Mouse (Mus musculus) adrenal gland, postnatal 10 days (tissue): Measurements from ENCODE around the gene Acyp2. TPM values are rescaled to one million over a fixed set of nuclear protein-coding genes. Genes with fewer than 3 reads are reported as not detected.
A peak's percentile ranks its signal among the peaks of the same experiment; 100 is the strongest.

Source experiments
- DNase-seq: peaks from one replicate; pipeline ENCODE4 v3.0.0; 2021; ENCODE audit warnings: mixed read lengths
- total RNA-seq, 2 experiments: library from RNA; stranded (reverse); gene quantifications; 2 replicates each; pipeline ENCODE4 v1.2.3; 2021

Gene Acyp2
- total RNA-seq, 2 experiments from 2014 or later: 41.0 to 42.2 TPM

DNA sequence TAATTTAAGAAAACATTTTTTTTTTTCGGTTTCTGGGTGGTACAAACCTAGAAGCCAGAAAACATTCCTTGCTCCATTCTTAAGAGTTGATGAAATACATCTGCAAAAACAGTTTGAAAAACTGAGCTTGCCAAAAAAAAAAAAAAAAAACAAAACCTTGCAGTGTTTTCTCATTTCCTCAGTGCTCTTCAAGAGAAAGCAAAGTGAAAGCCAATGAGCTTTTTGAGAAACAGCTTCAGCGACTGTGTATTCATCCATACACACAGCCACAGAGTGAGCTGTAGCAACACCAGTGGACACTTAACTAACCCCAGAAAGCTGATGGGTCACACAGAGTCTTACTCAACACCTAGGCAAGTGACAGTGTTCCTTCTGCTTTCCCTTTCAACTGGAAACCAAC lies 69.4 kb downstream of the Acyp2 start:
- no peak for DNase-seq

DNA sequence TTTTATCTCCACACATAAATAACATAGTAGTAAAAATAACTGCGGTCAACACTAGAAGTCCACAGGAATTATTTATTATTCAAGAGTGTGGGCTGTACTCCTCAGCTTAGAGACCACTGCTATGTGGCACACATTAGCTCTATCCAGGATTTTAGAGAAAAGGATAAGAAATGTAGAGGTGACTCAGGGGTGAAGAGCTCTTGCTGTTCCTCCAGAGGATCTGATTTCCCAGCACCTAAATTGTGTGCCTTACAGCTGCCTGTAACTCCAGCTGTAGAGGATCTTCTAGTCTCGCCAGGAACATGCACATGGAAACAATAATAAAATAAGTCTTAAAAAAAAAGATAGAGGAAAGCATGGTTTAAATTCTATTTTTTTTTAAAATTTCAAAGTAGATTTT lies 70.5 kb downstream of the Acyp2 start:
- no peak for DNase-seq

DNA sequence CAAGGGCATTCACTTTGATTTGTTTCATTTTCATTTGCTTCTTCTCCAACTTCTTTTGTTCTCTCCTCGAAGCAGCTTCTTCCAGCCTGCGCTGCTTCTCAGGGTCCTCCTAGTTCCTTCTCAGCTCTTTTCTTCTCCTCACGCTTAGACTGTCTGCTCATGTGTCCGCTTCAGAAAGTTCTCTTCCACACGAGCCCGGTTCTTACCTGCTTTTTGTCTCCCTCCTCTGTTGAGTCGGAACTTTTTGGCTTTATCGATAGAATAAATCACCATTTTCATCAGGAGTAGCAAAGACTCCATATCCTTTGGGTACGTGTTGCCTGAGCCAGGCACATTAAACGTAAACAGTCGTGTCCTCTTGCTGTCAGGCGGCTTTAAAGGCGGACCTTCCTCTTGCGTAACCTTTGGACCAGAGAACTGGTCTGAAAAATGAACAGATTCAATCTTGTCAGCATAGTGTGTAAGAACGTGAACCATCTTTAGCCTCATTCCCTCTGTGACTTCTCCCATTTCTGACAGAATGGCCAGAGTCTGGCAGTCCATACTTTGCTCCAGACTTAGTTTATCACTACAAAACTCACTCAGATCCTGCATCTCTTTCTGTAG lies 76.5 kb downstream of the Acyp2 start:
- DNase-seq: peak; percentile 14

DNA sequence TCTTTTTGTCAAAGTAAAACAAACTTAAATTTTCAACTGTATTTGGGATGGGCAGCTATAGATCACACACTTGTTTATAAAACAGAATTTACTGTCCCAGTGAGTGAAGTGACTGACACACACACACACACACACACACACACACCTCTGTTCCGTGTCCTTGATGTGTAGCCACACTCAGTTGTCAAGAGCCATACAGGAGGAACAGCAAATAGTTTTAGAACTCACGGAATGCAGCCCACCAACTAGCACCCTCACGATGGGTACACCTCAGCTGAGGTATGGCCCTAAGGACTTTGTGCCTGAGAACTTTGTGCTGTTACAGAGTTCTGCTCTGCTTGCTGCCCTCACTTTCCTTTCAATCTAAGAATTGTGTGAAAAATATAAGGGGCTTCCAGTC lies 78.8 kb downstream of the Acyp2 start:
- no peak for DNase-seq

DNA sequence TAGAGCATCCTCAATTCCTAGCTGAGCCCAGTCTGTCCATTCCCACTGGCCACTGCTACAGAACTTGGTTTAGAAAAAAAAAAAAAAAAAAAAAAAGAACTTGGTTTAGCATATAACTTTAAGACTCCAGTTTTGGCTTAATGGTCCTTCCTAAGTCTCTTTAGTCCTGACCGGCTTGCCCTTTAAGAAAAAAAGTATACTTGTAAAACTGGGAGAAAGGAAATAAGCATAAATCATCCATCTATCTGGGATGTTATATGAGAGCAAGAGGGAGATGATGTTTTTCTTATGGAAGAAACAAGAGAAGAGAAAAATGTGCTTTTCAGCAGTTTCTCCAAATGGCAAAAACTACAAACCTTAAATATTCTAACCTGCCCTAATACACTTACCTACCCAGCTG lies 89.2 kb downstream of the Acyp2 start:
- no peak for DNase-seq

DNA sequence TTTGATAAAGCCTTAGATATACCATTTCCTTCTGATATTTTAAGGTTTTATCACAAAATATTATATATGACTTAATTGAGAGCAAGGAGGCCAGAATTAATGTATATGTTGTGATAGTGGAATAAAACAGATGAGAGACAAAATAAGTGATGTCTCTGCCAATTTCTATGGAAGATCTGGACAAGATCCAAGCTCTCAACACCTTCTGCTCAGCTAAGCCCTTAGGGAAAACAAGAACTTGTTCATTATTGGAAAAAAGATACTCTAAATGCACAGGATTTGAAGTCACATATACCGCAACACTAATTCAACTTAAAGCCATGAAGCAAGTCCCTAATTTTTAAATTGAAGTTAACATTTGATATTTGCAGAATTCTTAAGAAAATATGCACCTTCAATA lies 96.0 kb downstream of the Acyp2 start:
- DNase-seq: no peak

DNA sequence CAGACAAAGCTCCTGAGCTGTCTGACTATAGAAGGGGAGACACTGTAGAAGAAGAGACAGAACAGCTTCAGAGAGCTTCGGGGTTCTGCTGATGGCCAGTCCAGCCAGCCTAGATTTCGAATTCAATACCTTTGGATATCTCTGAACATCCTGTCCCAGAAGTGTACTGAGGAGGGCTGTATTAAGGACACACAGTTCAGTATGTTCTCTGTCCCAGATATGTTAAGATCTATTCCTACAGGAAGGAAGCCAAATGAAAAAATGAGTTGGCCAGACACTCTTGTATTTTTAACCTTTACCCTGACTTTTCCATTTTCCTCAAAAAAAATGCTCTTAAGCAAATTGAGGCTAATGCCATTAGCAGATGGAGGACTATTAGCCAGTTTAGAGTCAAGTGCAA lies 132.3 kb downstream of the Acyp2 start:
- DNase-seq: no peak

DNA sequence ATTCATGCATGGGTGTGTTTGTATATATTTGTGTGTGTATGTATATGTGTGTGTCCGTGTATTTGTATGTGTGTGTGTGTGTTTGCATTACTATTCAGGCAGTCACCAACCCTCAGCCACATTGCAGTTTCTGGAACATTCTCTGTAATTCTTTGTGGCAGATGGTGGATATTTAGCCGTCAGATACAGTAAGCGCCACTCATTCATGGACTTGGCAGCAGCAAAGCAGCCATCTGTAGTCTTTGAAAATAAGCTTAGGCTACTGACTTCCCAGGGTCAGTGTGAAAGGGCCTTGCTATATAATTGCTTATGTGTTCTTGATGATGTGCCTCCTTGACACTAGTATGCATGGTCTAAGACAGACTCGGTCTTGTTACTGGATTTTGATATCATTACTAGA lies 141.2 kb downstream of the Acyp2 start:
- no peak for DNase-seq

DNA sequence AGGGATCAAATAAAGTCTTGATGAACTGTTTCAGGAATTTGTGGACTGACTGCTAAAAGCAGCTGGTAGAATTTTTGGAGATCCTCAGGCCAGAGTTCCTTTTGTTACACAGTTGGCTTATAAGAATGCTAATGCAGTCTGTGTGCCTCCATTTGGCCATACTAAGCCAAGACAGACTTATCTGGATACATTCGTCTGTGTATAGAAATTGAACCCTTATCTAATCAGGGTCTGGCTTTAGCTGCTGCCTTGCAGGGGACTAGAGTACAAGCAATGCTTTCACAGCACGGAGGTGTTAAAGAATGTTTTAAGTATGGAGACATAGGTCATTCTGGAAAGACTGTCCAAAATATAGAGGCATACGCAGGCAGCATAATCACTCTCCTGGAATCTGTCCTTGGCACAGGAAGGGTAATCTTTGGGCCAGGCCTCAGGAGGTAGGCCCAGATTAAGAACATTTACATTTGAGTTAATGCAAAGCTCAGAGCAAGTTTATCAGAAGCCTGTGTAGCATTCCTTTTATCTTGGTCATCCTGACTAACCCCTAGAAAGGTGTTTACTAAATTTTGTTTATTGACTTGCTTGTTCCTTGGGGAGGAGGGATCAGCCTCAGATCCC lies 150.5 kb downstream of the Acyp2 start:
- DNase-seq: no peak

DNA sequence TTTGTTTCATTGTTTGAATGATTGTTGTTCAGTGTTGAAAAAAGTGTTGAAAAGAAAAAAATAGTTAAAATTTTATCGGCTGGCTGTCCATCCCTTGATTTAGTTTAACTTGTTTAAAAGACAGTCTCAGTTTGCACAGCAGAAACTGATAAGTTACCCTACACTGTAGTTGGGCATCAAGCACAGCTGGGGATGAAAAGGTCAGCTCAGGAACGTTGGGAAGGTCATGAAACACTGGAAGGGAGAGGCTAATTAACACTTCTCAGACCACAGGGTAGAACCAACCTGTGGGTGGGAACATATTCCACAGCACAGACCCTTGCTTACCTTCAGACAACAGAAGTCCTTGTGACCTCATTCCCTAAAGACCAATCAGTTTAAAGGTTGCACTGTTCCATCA lies 152.2 kb downstream of the Acyp2 start:
- DNase-seq: no peak

DNA sequence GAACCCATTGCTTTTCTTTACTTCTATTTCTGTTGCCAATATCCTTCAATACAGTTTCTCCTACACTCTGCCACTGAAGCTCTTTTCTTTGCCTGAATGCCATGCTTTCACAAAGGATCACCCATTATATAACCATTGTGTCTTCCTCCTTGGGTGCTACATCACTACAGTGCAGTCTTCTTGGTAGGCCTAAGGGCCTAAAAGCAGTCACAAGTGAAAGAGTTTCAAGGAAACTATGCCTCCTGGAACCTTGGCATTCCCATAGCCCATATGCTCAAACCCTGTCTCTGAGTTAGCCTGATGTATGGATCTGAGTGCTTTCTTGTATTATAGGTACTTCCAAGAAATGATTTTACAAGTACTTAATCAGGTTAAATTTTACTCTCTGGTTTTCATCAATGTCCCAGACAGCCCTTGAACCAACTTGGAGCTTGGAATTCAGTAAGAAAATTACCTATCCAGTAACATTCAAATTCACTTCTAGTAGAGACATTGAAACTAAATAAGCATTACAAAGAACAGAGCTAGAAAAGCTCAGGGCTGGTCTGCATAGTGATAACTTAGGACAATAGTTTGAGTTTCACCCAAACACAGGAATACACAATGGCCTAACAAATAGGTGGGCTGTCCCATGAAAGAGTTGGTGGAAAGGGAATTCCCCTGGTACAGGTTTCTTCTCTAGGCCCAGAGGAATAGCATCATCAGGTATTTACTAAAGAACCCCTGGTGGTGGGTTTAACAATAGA lies 157.7 kb downstream of the Acyp2 start:
- no peak for DNase-seq

DNA sequence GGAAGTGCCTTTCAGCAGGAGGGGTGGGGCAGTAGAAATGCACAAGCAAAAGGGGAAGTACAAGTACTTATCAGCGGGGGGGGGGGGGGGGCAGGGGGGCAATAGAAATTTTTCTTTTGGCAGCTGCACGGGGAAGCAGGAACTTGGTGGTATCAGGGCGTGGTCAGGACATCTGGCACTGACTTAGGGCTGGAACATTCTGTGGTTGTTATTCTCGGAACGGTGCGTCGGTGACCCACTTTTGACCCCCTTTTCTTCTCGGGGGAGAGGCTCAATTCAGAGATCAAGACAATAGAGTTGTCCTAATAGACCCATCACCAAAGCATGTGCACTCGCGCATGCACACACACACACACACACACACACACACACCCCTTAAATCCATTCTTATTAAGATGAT lies 161.2 kb downstream of the Acyp2 start:
- DNase-seq: no peak

DNA sequence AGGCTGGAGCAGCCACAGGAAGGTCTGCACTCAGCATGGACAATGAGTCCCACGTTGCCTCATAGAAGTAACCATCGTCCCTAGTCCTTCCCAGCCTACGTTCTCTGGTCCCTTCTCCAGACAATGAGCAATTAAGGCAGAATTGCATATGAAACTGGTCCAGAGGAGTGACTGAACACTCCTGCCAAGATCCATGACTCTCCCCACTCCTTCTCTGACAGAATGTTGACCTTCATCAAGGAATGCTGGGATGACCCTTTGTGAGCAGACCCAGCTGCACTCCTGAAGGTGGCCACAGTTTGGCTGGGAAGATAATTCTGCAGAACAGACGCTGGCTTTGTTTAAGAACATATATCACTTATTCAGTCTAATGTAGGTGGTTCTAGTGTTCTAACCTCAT lies 166.1 kb downstream of the Acyp2 start:
- no peak for DNase-seq

DNA sequence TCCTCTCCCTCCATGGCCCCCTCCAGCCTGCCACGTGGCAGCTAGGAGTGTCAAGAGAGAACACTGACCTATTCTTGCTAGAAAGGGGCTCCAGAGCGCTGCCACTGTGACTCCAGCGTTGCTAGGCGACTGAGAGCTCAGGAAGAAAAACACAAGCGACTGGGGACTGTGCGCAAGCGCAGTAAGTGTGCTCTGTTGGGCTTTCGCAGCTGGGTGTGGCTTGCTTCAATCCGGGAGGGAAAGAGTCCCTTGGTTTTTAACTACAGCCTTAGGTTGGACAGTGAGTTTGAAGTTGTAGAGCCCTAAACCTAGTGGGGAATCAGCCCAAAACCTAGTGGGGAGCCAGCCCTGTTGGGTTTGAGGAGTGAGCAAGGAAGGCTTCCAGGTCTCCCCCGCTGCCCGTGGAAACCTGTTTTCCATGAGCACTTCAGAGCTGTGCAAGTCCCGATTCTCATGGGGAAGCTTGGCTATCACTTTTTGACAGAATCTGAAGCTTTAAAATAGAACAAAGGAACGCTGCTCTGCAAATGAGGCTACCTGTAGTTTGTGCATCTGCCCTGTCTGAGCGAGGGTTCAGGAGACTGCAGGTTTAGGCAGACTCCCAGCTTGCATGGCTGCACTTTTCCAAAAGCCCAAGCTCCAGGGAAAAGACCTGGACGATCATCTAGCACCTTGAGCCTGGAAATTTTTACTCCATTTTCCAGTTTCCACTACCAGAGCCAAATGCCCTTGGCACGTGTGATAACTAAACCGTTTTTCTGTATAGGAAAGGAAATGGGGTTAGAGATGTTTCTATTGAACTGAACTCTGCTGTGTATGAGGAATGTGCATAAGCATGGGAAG lies 177.4 kb downstream of the Acyp2 start, which contains the start of gene 4930505A04Rik:
Gene 4930505A04Rik, minus strand, starts transcription at position 77 of the 843 bp plus-strand sequence.
- peak; percentile 86 for DNase-seq

DNA sequence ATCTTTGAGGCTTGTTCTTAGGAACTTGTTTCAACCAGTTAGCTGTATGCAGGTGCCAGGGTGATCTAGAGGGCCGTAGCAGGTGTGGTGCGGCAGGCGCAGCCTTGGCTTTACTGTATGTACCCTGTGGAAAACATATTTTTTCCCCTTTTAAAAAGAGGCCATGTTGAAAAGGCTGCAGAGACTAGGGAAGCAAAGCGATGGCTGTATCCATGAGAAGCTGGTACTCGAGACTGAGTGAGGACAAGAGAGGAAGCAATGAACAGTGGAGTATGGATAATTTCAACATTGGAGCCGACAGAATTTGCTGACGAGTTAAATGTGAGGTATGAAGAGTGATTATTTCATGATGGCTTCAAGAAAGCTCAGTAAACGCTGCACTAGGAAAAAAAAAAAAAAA lies 178.2 kb downstream of the Acyp2 start:
- no peak for DNase-seq

Other genes with a start within 250 kb of the Acyp2 start
- under 1 TPM in 1 of 2 experiments, not detected in 1; 0.45 TPM for gene 4930505A04Rik, start 177.8 kb downstream of the Acyp2 start, total RNA-seq
- gene Psme4, start 122.1 kb upstream of the Acyp2 start, total RNA-seq: 10 to 100 TPM; 56.9 to 72.2 TPM
- gene Gpr75, start 235.8 kb upstream of the Acyp2 start, total RNA-seq: under 1 TPM; 0.69 to 0.97 TPM
- 10 to 100 TPM in 1 of 2 experiments, 1 to 10 TPM in 1; 9.4 to 13.8 TPM for gene Asb3, start 235.8 kb upstream of the Acyp2 start, total RNA-seq